Mouse (Mus musculus) frontal cortex, postnatal 25 days (tissue): ENCODE results near the gene Gm14597.
A peak's percentile ranks its signal among the peaks of the same experiment; 100 is the strongest.
"Not testable (repeated sequence)": the region's sequence is repeated elsewhere in the genome, so short reads cannot be mapped to it uniquely, and the experiment has no call there.

Source experiments
- DNase-seq, 2 experiments: peaks; one replicate each; pipeline ENCODE4 v3.0.0; 2022; ENCODE audit warnings: low spot score in 2 of 2

Gm14597 gene

GRCm38 (mm10) chrX:53608879-53609278 is at the start of gene Gm14597:
Gm14597 (minus strand) TSS chrX:53608979.
- not testable (repeated sequence) for DNase-seq

GRCm38 (mm10) chrX:53652917-53653316 is 44.1 kb upstream of the Gm14597 start:
- not testable (repeated sequence) for DNase-seq

GRCm38 (mm10) chrX:53645885-53646284 is 37.1 kb upstream of the Gm14597 start:
- DNase-seq: no peak

- peak; percentile 44 to 52 for DNase-seq
These were observed 34.5 kb upstream of the Gm14597 start, which contains the start of gene Rtl8a for GRCm38 (mm10) chrX:53642980-53643961. Rtl8a (minus strand) TSS chrX:53643682.

- DNase-seq: not testable (repeated sequence)
These were observed 33.8 kb upstream of the Gm14597 start for GRCm38 (mm10) chrX:53642604-53642979.

GRCm38 (mm10) chrX:53638107-53638506 is 29.3 kb upstream of the Gm14597 start:
- not testable (repeated sequence) for DNase-seq

GRCm38 (mm10) chrX:53611395-53611794 is 2.6 kb upstream of the Gm14597 start:
- not testable (repeated sequence) for DNase-seq

GRCm38 (mm10) chrX:53610571-53610970 is 1.8 kb upstream of the Gm14597 start:
- DNase-seq: peak; percentile 8 to 69

- peak; percentile 2 to 6 for DNase-seq
These were observed 511 bp downstream of the Gm14597 start for GRCm38 (mm10) chrX:53608122-53608813.

- peak; percentile 46 to 59 for DNase-seq
These were observed 1.3 kb downstream of the Gm14597 start, which contains the start of gene Rtl8c for GRCm38 (mm10) chrX:53607242-53608121. Rtl8c (plus strand) TSS chrX:53608032.

- not testable (repeated sequence) for DNase-seq
These were observed 2.6 kb downstream of the Gm14597 start for GRCm38 (mm10) chrX:53606176-53606575.

GRCm38 (mm10) chrX:53599993-53600392 is 8.8 kb downstream of the Gm14597 start:
- DNase-seq: peak; percentile 47 to 58

GRCm38 (mm10) chrX:53583404-53583803 is 25.4 kb downstream of the Gm14597 start:
- not testable (repeated sequence) for DNase-seq

GRCm38 (mm10) chrX:53581407-53581806 is 27.4 kb downstream of the Gm14597 start:
- DNase-seq: not testable (repeated sequence)

- DNase-seq: no peak
These were observed 29.5 kb downstream of the Gm14597 start for GRCm38 (mm10) chrX:53579311-53579710.
